Comparison of ENCODE assay signal across 8 mouse cellular contexts in the genomic region with DNA sequence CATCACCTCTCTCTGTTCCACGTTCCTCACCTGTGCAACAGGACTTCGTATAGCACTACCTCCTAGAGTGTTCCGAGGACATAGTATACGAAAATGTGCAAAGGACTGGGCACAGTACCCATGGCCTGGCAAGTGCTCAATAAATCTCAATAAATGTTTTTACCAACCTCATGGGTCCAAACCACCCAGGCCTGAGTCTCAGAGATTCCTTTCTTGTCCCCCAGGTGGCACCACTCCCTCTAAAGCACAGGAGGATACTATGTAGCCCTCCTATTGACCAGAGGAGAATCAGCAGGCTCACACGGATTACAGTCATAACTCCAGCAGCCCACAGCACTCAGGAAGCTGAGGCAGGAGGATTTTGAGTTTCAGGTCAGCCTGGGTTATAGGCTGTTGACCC. TPM values are rescaled to one million over a fixed set of nuclear protein-coding genes. Genes with fewer than 3 reads are reported as not detected.
A peak's percentile ranks its signal among the peaks of the same experiment; 100 is the strongest.
DNase-seq lines count a peak whose midpoint lies in the region; ATAC-seq and TF ChIP-seq lines count a peak whose summit lies in the region.

No protein-coding gene starts in this region.

- no peak overlapping the region for H3K9ac ChIP-seq in liver, embryonic 14.5 days (replicated peaks)

- no peaks in the 10 kb centered on the region for H3K27me3 ChIP-seq in Patski
- no peaks in the 10 kb centered on the region for H3K27me3 ChIP-seq in liver, embryonic 14.5 days (ENCODE audit: control insufficient read depth, insufficient read depth, low read length)

- peak; percentile 47 for DNase-seq in cerebellum, adult 9-10 months
- DNase-seq in cerebellum, adult 11-12 months = no peak
- no peak for DNase-seq in left cerebral cortex, adult 2 months (ENCODE audit: extremely low spot score in 1 of 2, low spot score in 2 of 2)
- DNase-seq in left cerebral cortex, postnatal 36 days (ENCODE audit: low spot score in 2 of 2) = no peak
- DNase-seq in Patski (ENCODE audit: low read depth, low spot score) = no peak
- DNase-seq in liver, embryonic 14.5 days (ENCODE audit: low read depth in 3 of 3, low spot score in 3 of 3) = no peak
- DNase-seq in gastrocnemius, adult 8-10 months (ENCODE audit: low spot score in 2 of 2) = no peak
- no peak for DNase-seq in urinary bladder, adult 18-20 months (ENCODE audit: low spot score in 2 of 2)

- in situ Hi-C loops in Patski (cut with MboI; ENCODE audit: low pct_unique_long_range_greater_than_20kb) = no loop called here

- CTCF ChIA-PET in Patski (lab: Charles Lee) = no interaction called here

- no peaks in the 10 kb centered on the region; the same call in none of the 2 replicates for H3K36me3 ChIP-seq in liver, embryonic 14.5 days (replicated peaks; ENCODE audit: control insufficient read depth, insufficient read depth, low read depth)

- peak; percentile 59 for TF ChIP-seq CTCF in left cerebral cortex, adult 2 months (IDR thresholded peaks at IDR 0.05)
- TF ChIP-seq CTCF in Patski (IDR thresholded peaks at IDR 0.05) = peak; percentile 60
- peak; percentile 70 for TF ChIP-seq CTCF in liver, embryonic 14.5 days (IDR thresholded peaks at IDR 0.05; ENCODE audit: low read depth)

- H3K27ac ChIP-seq in left cerebral cortex, adult 2 months = no peak overlapping the region
- no peak overlapping the region for H3K27ac ChIP-seq in liver, embryonic 14.5 days

- ATAC-seq in Patski = no peak
- peak; percentile 46; the same call in 1 of the 2 replicates for ATAC-seq in liver, embryonic 14.5 days (ENCODE audit: insufficient read depth)

- 67% methylated on average over 5 of the region's 5 CpGs for WGBS in liver, embryonic 14.5 days (ENCODE audit: insufficient replicate concordance)

- no peak overlapping the region for H3K4me2 ChIP-seq in liver, embryonic 14.5 days (ENCODE audit: low read depth)

- intact Hi-C loops in left cerebral cortex, adult 2 months (cut with DNase I) = loop anchor here (5.0 kb wide), 2 partner anchors 206 to 296 kb away; no protein-coding TSS in a partner anchor
- intact Hi-C loops in left cerebral cortex, postnatal 36 days (cut with DNase I) = loop anchor here (5.0 kb wide), 1 partner anchor 206 kb away; no protein-coding TSS in a partner anchor

- POLR2A ChIA-PET in Patski (lab: Charles Lee) = no interaction called here

- H3K4me1 ChIP-seq in liver, embryonic 14.5 days (replicated peaks; ENCODE audit: control insufficient read depth in 2 of 2, insufficient read depth in 2 of 2, low read length in 1 of 2) = peaks cover 10% of the 10 kb centered on the region in 2 experiments

- no peaks in the 10 kb centered on the region for H3K9me3 ChIP-seq in liver, embryonic 14.5 days (ENCODE audit: control insufficient read depth, low read length)

- TF ChIP-seq EP300 in liver, embryonic 14.5 days (IDR thresholded peaks at IDR 0.05; ENCODE audit: low read depth) = no peak

- no peak overlapping the region for H3K4me3 ChIP-seq in left cerebral cortex, adult 2 months
- no peak overlapping the region for H3K4me3 ChIP-seq in liver, embryonic 14.5 days (ENCODE audit: insufficient read depth in 1 of 2, low read depth in 2 of 2, low read length in 2 of 2)

RNA-seq across cellular contexts. Expression of gene Chmp4b, which starts 4.9 kb away (rescaled TPM):
- 100 to 1,000 TPM; 215 to 217 TPM for total RNA-seq in left cerebral cortex, adult 2 months (2021)
- 100 to 1,000 TPM; 202 to 234 TPM for total RNA-seq in left cerebral cortex, postnatal 36 days (2021)
- polyA plus RNA-seq in Patski (2021) = 239 TPM
- polyA plus RNA-seq in liver, embryonic 14.5 days (2012; rRNA removed) = 48.0 and 84.2 TPM in 2 replicates
- 8.1 and 9.1 TPM in 2 replicates for polyA plus RNA-seq in liver, embryonic 14.5 days (2014; fragmentation: Nextera tagmentation; extraction: Ambion mirVana)
- total RNA-seq in gastrocnemius, adult 8-10 months (2022) = 100 to 1,000 TPM; 116 to 129 (median 124) TPM

RNA-seq across cellular contexts. Expression of gene 4930519P11Rik, which starts 33.4 kb away (rescaled TPM):
- total RNA-seq in left cerebral cortex, adult 2 months (2021) = not detected
- not detected for total RNA-seq in left cerebral cortex, postnatal 36 days (2021)
- 0.13 TPM for polyA plus RNA-seq in Patski (2021)
- 0.35 TPM in 1 of 2 replicates, not detected in the other for polyA plus RNA-seq in liver, embryonic 14.5 days (2012; rRNA removed)
- polyA plus RNA-seq in liver, embryonic 14.5 days (2014; fragmentation: Nextera tagmentation; extraction: Ambion mirVana) = 0.32 TPM in 1 of 2 replicates, not detected in the other
- not detected for total RNA-seq in gastrocnemius, adult 8-10 months (2022)

RNA-seq across cellular contexts. Expression of gene Zfp341, which starts 33.5 kb away (rescaled TPM):
- 10 to 100 TPM; 11.1 to 11.7 TPM for total RNA-seq in left cerebral cortex, adult 2 months (2021)
- total RNA-seq in left cerebral cortex, postnatal 36 days (2021) = 10 to 100 TPM; 11.8 to 12.9 TPM
- polyA plus RNA-seq in Patski (2021) = 3.1 TPM
- polyA plus RNA-seq in liver, embryonic 14.5 days (2012; rRNA removed) = 3.6 and 3.9 TPM in 2 replicates
- polyA plus RNA-seq in liver, embryonic 14.5 days (2014; fragmentation: Nextera tagmentation; extraction: Ambion mirVana) = 1.1 and 2.2 TPM in 2 replicates
- 1 to 10 TPM; 2.4 to 3.1 (median 2.9) TPM for total RNA-seq in gastrocnemius, adult 8-10 months (2022)

RNA-seq across cellular contexts. Expression of gene Pxmp4, which starts 43.1 kb away (rescaled TPM):
- 10 to 100 TPM; 12.8 to 14.2 TPM for total RNA-seq in left cerebral cortex, adult 2 months (2021)
- 10 to 100 TPM; 12.4 to 13.9 TPM for total RNA-seq in left cerebral cortex, postnatal 36 days (2021)
- 17.0 TPM for polyA plus RNA-seq in Patski (2021)
- polyA plus RNA-seq in liver, embryonic 14.5 days (2012; rRNA removed) = 18.7 and 27.6 TPM in 2 replicates
- 30.2 and 35.4 TPM in 2 replicates for polyA plus RNA-seq in liver, embryonic 14.5 days (2014; fragmentation: Nextera tagmentation; extraction: Ambion mirVana)
- 10 to 100 TPM; 10.1 to 13.4 (median 12.2) TPM for total RNA-seq in gastrocnemius, adult 8-10 months (2022)
